Mouse (Mus musculus) adrenal gland (tissue): ENCODE data around the gene 1700003F12Rik.

ENCODE experiments used
- intact Hi-C: fragments of 180-260 bp; cut with DNase I; formaldehyde crosslinking; loops from one replicate; pipeline ENCODE4 v1.15.1; 2025

Gene 1700003F12Rik

GRCm38 (mm10) chr2:154548688-154549087, 1.8 kb downstream of the 1700003F12Rik start:
- intact Hi-C loops, result no loop called here

GRCm38 (mm10) chr2:154549127-154549885, 2.4 kb downstream of the 1700003F12Rik start:
- intact Hi-C loops, result no loop called here

GRCm38 (mm10) chr2:154549886-154550189, 3.0 kb downstream of the 1700003F12Rik start:
- intact Hi-C loops, result no loop called here

- intact Hi-C loops, result no loop called here
These were observed 4.1 kb downstream of the 1700003F12Rik start for GRCm38 (mm10) chr2:154550937-154551336.

GRCm38 (mm10) chr2:154551476-154551875, 4.6 kb downstream of the 1700003F12Rik start, which contains the start of gene Actl10:
TSS of gene Actl10 (plus strand) at chr2:154551776.
- intact Hi-C loops, result no loop called here

GRCm38 (mm10) chr2:154551927-154552326, 5.0 kb downstream of the 1700003F12Rik start:
- intact Hi-C loops, result no loop called here

- intact Hi-C loops, result no loop called here
These were observed 5.6 kb downstream of the 1700003F12Rik start for GRCm38 (mm10) chr2:154552424-154552907.

- intact Hi-C loops, result no loop called here
These were observed 8.3 kb downstream of the 1700003F12Rik start for GRCm38 (mm10) chr2:154555235-154555634.

GRCm38 (mm10) chr2:154557184-154557832, 10.4 kb downstream of the 1700003F12Rik start:
- intact Hi-C loops, result no loop called here

GRCm38 (mm10) chr2:154558264-154559039, 11.6 kb downstream of the 1700003F12Rik start, which contains the start of gene Necab3:
TSS of gene Necab3 (minus strand) at chr2:154558890.
- intact Hi-C loops, result no loop called here

- intact Hi-C loops, result no loop called here
These were observed 16.8 kb downstream of the 1700003F12Rik start for GRCm38 (mm10) chr2:154563612-154564170.

- intact Hi-C loops, result no loop called here
These were observed 18.7 kb downstream of the 1700003F12Rik start for GRCm38 (mm10) chr2:154565562-154565961.

- intact Hi-C loops, result no loop called here
These were observed 19.8 kb downstream of the 1700003F12Rik start for GRCm38 (mm10) chr2:154566641-154567040.

GRCm38 (mm10) chr2:154567766-154568165, 20.9 kb downstream of the 1700003F12Rik start:
- intact Hi-C loops, result no loop called here

- intact Hi-C loops, result no loop called here
These were observed 21.6 kb downstream of the 1700003F12Rik start for GRCm38 (mm10) chr2:154568329-154569070.

- intact Hi-C loops, result no loop called here
These were observed 22.3 kb downstream of the 1700003F12Rik start for GRCm38 (mm10) chr2:154569071-154569748.

- intact Hi-C loops, result loop anchor here (5.0 kb wide), 1 partner anchor 42 kb away; the partner anchor contains the start of genes 4930519P11Rik and Zfp341
These were observed 23.0 kb downstream of the 1700003F12Rik start, which contains the start of gene E2f1 for GRCm38 (mm10) chr2:154569836-154570286. TSS of gene E2f1 (minus strand) at chr2:154569892.

GRCm38 (mm10) chr2:154570666-154571065, 23.8 kb downstream of the 1700003F12Rik start:
- intact Hi-C loops, result loop anchor here (5.0 kb wide), 1 partner anchor 42 kb away; the partner anchor contains the start of genes 4930519P11Rik and Zfp341

GRCm38 (mm10) chr2:154571266-154571665, 24.4 kb downstream of the 1700003F12Rik start:
- intact Hi-C loops, result loop anchor here (5.0 kb wide), 1 partner anchor 41 kb away; the partner anchor contains the start of genes 4930519P11Rik and Zfp341
